Mouse (Mus musculus) neural tube, embryonic 13.5 days (tissue): ENCODE measurements around the gene Fmo2. TPM values are rescaled to one million over a fixed set of nuclear protein-coding genes. Genes with fewer than 3 reads are reported as not detected.

Source experiments
- ATAC-seq: fragments of 200-750 bp; cut with Nextera tagmentation; 2 replicates; pipeline ENCODE4 v1.8.0; 2017; ENCODE audit warnings: low read depth, mild to moderate bottlenecking, moderate TSS enrichment, moderate library complexity
- H3K27ac ChIP-seq: fragments of 300-500 bp; sonication (generic); replicated peaks from 2 replicates; pipeline ENCODE4 v1.5.1; 2015; ENCODE audit warnings: moderate library complexity, mild to moderate bottlenecking, inconsistent platforms
- H3K27me3 ChIP-seq: fragments of 300-500 bp; sonication (generic); 2 replicates; pipeline ENCODE4 v1.6.1; 2015; ENCODE audit warnings: mild to moderate bottlenecking, inconsistent platforms
- H3K36me3 ChIP-seq: fragments of 300-500 bp; sonication (generic); 2 replicates; pipeline ENCODE4 v1.6.1; 2015; ENCODE audit warnings: mild to moderate bottlenecking, inconsistent platforms
- H3K4me1 ChIP-seq: fragments of 300-500 bp; sonication (generic); replicated peaks from 2 replicates; pipeline ENCODE4 v1.6.1; 2015; ENCODE audit warnings: inconsistent platforms
- H3K4me2 ChIP-seq: fragments of 300-500 bp; sonication (generic); 2 replicates; pipeline ENCODE4 v1.6.1; 2015; ENCODE audit warnings: inconsistent platforms, mild to moderate bottlenecking, moderate library complexity
- H3K4me3 ChIP-seq: fragments of 300-500 bp; sonication (generic); 2 replicates; pipeline ENCODE4 v1.5.1; 2015; ENCODE audit warnings: mild to moderate bottlenecking, inconsistent platforms
- H3K9ac ChIP-seq: fragments of 300-500 bp; sonication (generic); 2 replicates; pipeline ENCODE4 v1.6.1; 2015; ENCODE audit warnings: moderate library complexity, mild to moderate bottlenecking, inconsistent platforms
- H3K9me3 ChIP-seq: fragments of 300-500 bp; sonication (generic); 2 replicates; pipeline ENCODE4 v1.6.1; 2016; ENCODE audit warnings: inconsistent platforms
- WGBS: fragments of 180-500 bp; shearing (Covaris S2); methylation state at CpG from one replicate; pipeline ENCODE4 v1.1.7; 2015; 5-methylcytosine and 5-hydroxymethylcytosine counted together
- polyA plus RNA-seq: library from polyadenylated mRNA; unstranded; fragments of >200 nt; fragmentation: Nextera tagmentation; extraction: Ambion mirVana; gene quantifications from 2 replicates; pipeline ENCODE4 v1.2.1, GENCODE M21; 2015

The Fmo2 gene
- polyA plus RNA-seq, 1 experiment from 2014 or later, result 2.2 TPM

GRCm38 (mm10) chr1:162859996-162860605 is 38.4 kb downstream of the Fmo2 start:
- Histone ChIP-seq H3K36me3 (no peaks in the 10 kb centered on the region), H3K27me3 (no peaks in the 10 kb centered on the region), H3K27ac (no peak overlapping the region), H3K4me3 (no peak overlapping the region), H3K9ac (no peak overlapping the region), H3K4me2 (no peak overlapping the region), H3K9me3 (no peaks in the 10 kb centered on the region), H3K4me1 (peaks cover 17% of the 10 kb centered on the region)
- WGBS, result 67% methylated on average over 9 of the region's 9 CpGs
- peak; percentile 41; the same call in 1 of the 2 replicates for ATAC-seq

DNA sequence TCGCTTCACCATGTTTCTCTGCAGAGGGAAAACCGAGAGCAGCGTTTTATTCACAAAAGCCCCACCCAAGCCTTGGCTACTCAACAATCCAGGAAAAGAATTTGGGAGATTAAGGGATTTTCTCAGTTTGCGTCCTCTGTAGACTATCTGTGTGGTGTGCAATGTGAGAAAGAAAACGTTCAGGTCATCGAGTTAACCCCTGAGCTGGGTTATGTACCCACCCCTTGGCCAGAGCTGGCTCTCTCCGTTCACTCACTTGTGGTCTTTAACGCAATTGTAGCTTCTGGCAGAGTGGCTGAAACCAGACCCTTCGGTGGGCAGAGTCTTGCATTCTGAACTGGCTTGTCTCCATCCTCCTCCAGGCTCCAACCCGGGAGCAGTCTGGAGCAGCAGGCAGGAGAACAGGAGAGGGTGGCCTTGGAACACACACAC is 39.0 kb downstream of the Fmo2 start:
- peaks cover 17% of the 10 kb centered on the region for H3K4me1 ChIP-seq
- peak; percentile 51; the same call in 1 of the 2 replicates for ATAC-seq
- 70% methylated on average over 10 of the region's 10 CpGs for WGBS
- peak overlapping the region; percentile 11; the same call in 1 of the 2 replicates for H3K4me3 ChIP-seq
- H3K27me3 ChIP-seq, result no peaks in the 10 kb centered on the region
- H3K9ac ChIP-seq, result peak overlapping the region; percentile 27; the same call in 1 of the 2 replicates
- H3K36me3 ChIP-seq, result no peaks in the 10 kb centered on the region
- peak overlapping the region; percentile 76 for H3K27ac ChIP-seq
- H3K4me2 ChIP-seq, result peak overlapping the region; percentile 27; the same call in 1 of the 2 replicates
- no peaks in the 10 kb centered on the region for H3K9me3 ChIP-seq

DNA sequence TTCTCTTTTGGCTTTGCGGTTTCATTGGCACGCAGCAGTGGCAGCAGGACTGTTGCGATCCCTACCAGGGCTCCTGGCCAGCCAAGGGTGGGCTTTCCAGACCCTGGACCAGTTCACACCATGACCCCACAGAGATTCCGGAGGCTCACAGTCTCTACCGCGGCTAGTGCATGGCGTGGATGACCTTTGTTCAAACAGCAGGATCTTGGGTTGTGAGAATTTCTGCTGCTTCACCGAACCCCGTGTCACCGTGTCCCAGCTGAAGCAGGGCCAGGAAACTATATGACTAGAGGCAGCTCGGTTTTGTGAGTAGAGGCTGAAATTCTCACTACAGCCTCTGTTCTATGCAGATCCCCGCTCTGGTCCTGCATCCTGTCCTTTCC is 39.8 kb downstream of the Fmo2 start:
- no peaks in the 10 kb centered on the region for H3K36me3 ChIP-seq
- peaks cover 17% of the 10 kb centered on the region for H3K4me1 ChIP-seq
- peak; percentile 67; the same call in 1 of the 2 replicates for ATAC-seq
- no peak overlapping the region; the same call in 1 of the 2 replicates for H3K4me3 ChIP-seq
- H3K27ac ChIP-seq, result peak overlapping the region; percentile 76
- peak overlapping the region; percentile 27; the same call in 1 of the 2 replicates for H3K9ac ChIP-seq
- H3K27me3 ChIP-seq, result no peaks in the 10 kb centered on the region
- peak overlapping the region; percentile 27 for H3K4me2 ChIP-seq
- 54% methylated on average over 12 of the region's 12 CpGs for WGBS
- H3K9me3 ChIP-seq, result no peaks in the 10 kb centered on the region

DNA sequence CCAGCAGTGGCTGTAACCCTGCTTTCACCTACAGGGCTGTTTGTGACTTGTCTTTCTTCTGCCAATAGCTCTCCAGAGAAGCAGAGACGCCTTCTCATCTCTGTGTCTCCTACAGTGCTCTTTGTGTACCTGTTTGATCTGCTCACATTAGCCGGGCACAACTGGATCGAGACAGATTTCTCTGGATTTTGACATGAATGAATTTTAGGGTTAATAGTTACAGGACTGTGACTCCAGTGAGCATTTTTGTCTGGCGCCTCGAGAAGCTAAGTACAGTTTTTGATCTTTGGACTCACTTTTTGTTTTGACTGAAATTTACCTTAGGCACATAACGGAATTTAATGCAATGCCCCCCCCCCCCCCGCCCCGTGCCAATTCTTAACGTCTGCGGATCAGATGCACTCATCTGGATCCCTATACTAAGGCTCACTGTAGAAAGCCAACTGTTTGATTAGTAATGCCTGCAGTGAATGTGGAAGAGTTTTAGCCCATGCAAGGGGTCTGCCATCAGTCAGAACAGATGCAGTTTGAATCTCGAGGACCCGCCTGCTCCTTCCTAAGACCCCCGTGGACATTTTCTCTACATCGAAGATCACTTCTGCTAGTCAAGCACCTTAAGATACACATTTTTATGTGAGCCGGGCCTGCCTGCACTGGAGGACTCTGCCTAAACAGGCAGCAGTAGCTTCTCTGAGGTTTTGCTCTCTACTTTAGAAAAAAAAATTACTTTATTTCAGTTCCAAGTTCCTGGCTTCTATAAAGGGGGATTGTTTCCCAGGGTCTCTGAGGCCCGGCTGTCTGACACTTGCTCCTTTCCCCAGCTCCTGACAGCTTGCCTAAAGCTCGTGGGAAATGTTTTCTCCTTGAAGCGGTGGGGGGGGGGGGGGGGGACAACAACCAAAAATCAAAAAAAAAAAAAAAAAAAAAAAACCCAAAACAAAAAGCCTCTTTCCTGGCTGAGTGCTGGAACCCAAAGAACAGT is 40.5 kb downstream of the Fmo2 start:
- peak; percentile 47; the same call in 1 of the 2 replicates for ATAC-seq
- peak overlapping the region; percentile 27 for H3K4me2 ChIP-seq
- H3K4me1 ChIP-seq, result peaks cover 17% of the 10 kb centered on the region
- WGBS, result 63% methylated on average over 17 of the region's 18 CpGs
- peak overlapping the region; percentile 76 for H3K27ac ChIP-seq
- no peaks in the 10 kb centered on the region for H3K36me3 ChIP-seq
- no peaks in the 10 kb centered on the region for H3K27me3 ChIP-seq
- no peaks in the 10 kb centered on the region for H3K9me3 ChIP-seq
- 0 out of 2 replicates have a peak overlapping the region, but pooled peaks have one; percentile 27 for H3K9ac ChIP-seq
- H3K4me3 ChIP-seq, result no peak overlapping the region; the same call in 1 of the 2 replicates

GRCm38 (mm10) chr1:162853812-162854482 is 44.6 kb downstream of the Fmo2 start:
- no peak for ATAC-seq
- Histone ChIP-seq H3K9ac (no peak overlapping the region), H3K36me3 (no peaks in the 10 kb centered on the region), H3K4me1 (peaks cover 4% of the 10 kb centered on the region; the same call in 1 of the 2 replicates), H3K4me3 (no peak overlapping the region), H3K4me2 (no peak overlapping the region), H3K9me3 (no peaks in the 10 kb centered on the region), H3K27ac (no peak overlapping the region), H3K27me3 (no peaks in the 10 kb centered on the region)
- 83% methylated on average over 3 of the region's 3 CpGs for WGBS

GRCm38 (mm10) chr1:162847554-162847953 is 51.0 kb downstream of the Fmo2 start:
- no peak overlapping the region for H3K4me2 ChIP-seq
- no peak for ATAC-seq
- H3K9me3 ChIP-seq, result no peaks in the 10 kb centered on the region
- no peak overlapping the region for H3K27ac ChIP-seq
- over 99% methylated on average over 6 of the region's 6 CpGs for WGBS
- no peaks in the 10 kb centered on the region for H3K27me3 ChIP-seq
- H3K36me3 ChIP-seq, result no peaks in the 10 kb centered on the region
- no peak overlapping the region for H3K4me3 ChIP-seq
- no peak overlapping the region for H3K9ac ChIP-seq
- H3K4me1 ChIP-seq, result no peaks in the 10 kb centered on the region

DNA sequence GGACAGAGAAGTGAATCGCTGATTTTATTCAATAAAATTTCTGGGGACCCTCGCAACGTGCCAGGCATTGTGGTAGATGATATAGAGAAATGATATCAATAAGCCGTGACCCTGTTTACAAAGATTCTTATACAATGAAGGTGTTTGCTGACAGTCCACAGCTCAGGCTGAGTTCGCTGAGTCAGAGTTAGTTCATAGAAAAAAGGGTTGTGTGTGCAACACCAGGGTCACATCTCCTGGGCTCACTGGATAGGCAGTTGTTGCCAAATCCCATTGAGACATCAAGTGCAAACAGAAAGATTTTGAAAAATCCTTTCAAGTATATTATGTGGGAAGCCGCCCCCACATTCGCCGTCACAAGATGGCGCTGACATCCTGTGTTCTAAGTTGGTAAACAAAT is 58.3 kb downstream of the Fmo2 start:
- Histone ChIP-seq H3K36me3 (no peaks in the 10 kb centered on the region), H3K27me3 (no peaks in the 10 kb centered on the region), H3K27ac (no peak overlapping the region), H3K4me3 (no peak overlapping the region), H3K4me2 (no peak overlapping the region), H3K4me1 (no peaks in the 10 kb centered on the region), H3K9ac (no peak overlapping the region), H3K9me3 (no peaks in the 10 kb centered on the region)
- 94% methylated on average over 9 of the region's 9 CpGs for WGBS
- ATAC-seq, result no peak

- Histone ChIP-seq H3K27ac (no peak overlapping the region), H3K4me3 (no peak overlapping the region), H3K27me3 (no peaks in the 10 kb centered on the region), H3K4me2 (no peak overlapping the region), H3K4me1 (no peaks in the 10 kb centered on the region), H3K9ac (no peak overlapping the region), H3K9me3 (no peaks in the 10 kb centered on the region), H3K36me3 (no peaks in the 10 kb centered on the region)
- 96% methylated on average over 6 of the region's 6 CpGs for WGBS
- no peak for ATAC-seq
Measured at GRCm38 (mm10) chr1:162838976-162839375, 59.5 kb downstream of the Fmo2 start.

DNA sequence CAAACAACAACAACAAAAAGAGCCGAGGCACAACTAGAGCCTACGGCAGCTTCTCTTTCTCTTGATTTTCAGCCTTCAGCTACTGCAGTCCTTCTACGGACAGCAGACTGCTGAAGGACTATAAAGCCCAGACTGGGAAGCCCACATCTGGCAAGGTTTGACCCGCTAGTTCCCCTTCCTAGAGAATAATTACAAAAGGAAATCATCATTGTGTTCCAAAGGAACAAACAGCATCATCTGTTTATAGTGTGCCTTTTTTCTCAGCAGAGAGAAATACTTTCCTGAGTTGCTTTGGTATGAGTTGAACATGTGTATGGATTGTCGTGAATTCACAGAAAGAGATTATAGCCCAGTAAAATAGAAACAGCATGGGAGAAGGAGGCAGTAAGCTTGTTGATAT is 64.2 kb downstream of the Fmo2 start:
- Histone ChIP-seq H3K4me2 (no peak overlapping the region), H3K9me3 (no peaks in the 10 kb centered on the region), H3K27me3 (no peaks in the 10 kb centered on the region), H3K9ac (no peak overlapping the region), H3K27ac (no peak overlapping the region), H3K4me1 (peaks cover 13% of the 10 kb centered on the region), H3K4me3 (no peak overlapping the region), H3K36me3 (no peaks in the 10 kb centered on the region)
- ATAC-seq, result no peak
- WGBS, result 81% methylated on average over 5 of the region's 5 CpGs

- Histone ChIP-seq H3K4me2 (peak overlapping the region; percentile 49), H3K27ac (peak overlapping the region; percentile 85), H3K27me3 (no peaks in the 10 kb centered on the region), H3K4me1 (peaks cover 13% of the 10 kb centered on the region), H3K4me3 (peak overlapping the region; percentile 9; the same call in 1 of the 2 replicates), H3K9ac (no peak overlapping the region), H3K9me3 (no peaks in the 10 kb centered on the region), H3K36me3 (no peaks in the 10 kb centered on the region)
- ATAC-seq, result peak; percentile 57
- WGBS, result 14% methylated on average over 5 of the region's 5 CpGs
Measured at GRCm38 (mm10) chr1:162832574-162832953, 66.0 kb downstream of the Fmo2 start.

DNA sequence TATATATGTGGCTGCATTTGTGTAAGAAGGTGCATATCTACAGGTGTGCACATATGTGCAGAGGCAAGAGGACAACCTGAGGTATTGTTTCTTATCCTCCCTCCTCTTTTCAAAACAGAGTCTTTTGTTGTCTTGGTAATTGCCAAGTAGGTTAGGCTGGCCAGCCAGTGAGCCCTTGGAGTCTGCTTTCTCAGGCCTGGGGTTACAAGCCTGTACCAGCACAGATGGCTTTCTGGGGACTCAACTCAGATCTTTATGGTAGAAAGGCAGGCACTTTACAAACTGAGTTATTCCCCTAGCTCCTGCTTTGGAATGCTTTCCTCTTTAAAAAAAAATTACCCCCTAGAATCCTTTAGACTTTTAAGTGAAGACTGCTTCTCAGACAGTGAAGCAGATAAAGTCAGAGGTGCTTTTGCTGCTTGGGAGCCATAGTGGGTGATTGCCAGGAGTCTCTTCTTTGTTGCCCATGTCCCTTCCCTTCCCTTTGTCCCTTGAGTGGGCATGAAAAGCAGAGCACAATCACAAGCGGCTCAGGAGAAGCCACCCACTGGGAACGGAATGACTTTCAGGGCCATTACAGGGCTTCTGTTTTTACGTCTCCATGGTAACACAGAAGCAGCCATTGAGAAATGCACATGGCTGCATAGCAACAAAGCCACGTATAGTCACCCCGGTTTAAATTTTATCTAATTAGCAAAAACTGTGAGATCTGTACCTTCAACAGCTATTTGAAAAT is 66.5 kb downstream of the Fmo2 start:
- H3K27ac ChIP-seq, result peak overlapping the region; percentile 85
- peak overlapping the region; percentile 9; the same call in 1 of the 2 replicates for H3K4me3 ChIP-seq
- WGBS, result under 1% methylated on average over 5 of the region's 5 CpGs

More for the DNA sequence above, 66.5 kb downstream of the Fmo2 start:
- Histone ChIP-seq H3K27me3 (no peaks in the 10 kb centered on the region), H3K4me2 (peak overlapping the region; percentile 49), H3K9me3 (no peaks in the 10 kb centered on the region), H3K4me1 (peaks cover 13% of the 10 kb centered on the region), H3K9ac (no peak overlapping the region), H3K36me3 (no peaks in the 10 kb centered on the region)
- peak; percentile 97 for ATAC-seq
